Mouse (Mus musculus): Measurements from ENCODE around the gene Rassf1. TPM values are rescaled to one million over a fixed set of nuclear protein-coding genes. Genes with fewer than 3 reads are reported as not detected.
A peak's percentile ranks its signal among the peaks of the same experiment; 100 is the strongest.

Rassf1 gene
- total RNA-seq (2021), result 10 to 100 TPM; 16.7 to 19.0 TPM

DNA sequence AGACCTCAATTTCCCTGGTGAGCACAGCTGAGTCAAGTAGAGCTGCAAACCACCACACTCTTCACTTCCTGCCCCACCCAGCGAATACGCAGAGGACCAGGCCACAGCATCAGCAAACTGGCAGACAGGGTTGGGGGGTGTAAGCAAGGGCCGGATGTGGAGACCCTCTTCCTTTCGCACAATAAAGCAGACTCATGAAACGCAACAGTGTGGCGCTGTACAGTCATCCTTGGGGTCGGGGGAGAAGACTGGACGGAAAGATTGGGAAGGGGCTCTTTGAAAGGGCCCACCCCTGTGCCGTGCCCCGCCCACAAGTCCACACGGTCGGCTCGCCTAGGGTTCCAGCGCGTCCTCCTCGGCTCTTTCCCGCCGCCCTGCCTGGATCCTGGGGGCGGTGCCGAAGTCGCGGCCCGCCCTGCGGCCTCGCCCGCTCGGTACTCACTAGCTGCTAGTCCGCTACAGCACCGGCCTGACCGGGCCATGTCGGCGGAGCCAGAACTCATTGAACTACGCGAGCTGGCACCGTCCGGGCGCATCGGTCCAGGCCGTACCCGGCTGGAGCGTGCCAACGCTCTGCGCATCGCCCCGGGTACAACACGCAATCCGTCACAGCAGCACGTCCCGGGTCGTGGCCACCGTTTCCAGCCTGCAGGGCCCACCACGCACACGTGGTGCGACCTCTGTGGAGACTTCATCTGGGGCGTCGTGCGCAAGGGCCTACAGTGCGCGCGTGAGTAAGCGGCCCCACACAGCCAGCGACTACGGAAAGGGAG lies at the start of gene Rassf1:
TSS of gene Rassf1 (plus strand) at position 439 of the 773 bp plus-strand sequence.
- DNase-seq (ENCODE audit: low spot score in 2 of 2), result no peak

DNA sequence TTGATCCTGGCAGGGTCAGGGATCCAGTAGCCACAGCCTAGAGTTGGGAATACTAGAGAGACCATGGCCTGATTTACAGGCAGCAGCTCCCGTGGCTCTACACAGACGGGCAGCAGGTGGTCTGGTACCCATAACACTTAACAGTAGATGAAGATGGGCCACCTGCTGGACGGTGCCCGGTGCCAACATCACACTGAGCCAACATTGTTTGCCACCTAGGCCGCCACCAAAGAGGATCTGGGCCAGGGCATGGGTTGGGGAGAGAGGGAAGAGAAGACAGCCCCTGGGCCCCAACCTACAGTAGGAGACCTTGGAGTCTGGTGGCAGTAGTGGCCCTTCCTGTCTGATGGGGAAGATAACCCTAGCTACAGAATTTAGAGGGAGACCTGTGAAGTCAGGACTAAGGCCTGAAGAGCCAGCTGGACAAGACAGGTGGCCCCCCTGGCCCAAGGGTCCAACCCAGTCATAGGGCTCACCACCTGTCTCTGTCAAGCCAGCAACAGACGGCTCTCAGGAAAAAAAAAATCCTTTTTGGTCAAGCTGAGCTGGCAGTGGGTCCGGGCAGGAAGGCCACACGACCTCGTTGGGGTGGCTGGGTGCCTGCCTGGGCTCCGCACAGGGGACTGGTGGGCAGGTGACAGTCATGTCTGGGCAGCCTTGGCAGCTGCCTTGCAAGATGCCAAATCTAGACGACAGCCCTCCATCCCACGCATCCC lies 49.1 kb upstream of the Rassf1 start:
- intact Hi-C loops (cut with DNase I), result no loop called here
- no peak for DNase-seq (ENCODE audit: low spot score in 2 of 2)

More for the DNA sequence above, at the start of gene Rassf1:
- intact Hi-C loops (cut with DNase I), result no loop called here

DNA sequence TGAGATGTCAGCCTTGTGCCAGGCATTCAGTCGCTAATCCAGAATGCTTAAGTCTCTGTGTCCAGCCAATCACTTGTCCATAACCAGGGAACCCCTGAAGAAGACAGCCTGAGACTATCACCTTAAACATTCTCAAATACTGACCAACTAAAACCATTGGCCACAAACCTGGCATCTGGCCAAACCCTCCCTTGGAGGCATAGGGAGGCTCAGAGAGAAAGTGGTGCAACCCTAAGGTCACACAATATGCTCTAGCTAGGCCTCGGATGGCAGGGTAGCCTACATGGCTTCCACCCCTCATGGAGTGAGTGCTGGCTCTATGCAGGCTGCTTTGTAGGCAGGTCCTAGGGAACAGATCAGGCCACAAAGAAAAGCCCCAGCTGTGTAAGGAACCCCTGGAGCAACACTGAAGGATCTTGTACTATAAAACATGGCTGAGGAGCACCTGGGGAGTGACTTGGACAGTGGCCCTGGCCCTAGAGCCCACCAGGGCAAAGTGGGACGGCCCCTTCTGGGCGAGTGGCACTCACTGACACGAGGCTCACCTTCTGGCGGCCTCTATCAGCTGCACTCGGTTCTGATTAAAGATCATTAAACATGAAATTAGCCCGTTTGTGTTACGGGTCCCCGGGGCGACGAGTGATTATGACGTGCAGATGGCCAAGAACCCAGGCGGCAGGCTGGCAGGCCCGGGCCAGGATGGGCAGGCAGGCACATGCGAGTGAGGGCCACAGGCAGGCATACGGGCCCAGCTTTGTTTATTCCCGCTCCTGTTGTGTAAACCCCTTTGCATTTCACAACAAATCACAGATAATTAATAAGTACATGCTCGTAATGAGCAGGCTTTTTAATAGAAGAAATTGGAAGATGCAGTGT lies 46.5 kb upstream of the Rassf1 start:
- no peak for DNase-seq (ENCODE audit: low spot score in 2 of 2)
- intact Hi-C loops (cut with DNase I), result no loop called here

DNA sequence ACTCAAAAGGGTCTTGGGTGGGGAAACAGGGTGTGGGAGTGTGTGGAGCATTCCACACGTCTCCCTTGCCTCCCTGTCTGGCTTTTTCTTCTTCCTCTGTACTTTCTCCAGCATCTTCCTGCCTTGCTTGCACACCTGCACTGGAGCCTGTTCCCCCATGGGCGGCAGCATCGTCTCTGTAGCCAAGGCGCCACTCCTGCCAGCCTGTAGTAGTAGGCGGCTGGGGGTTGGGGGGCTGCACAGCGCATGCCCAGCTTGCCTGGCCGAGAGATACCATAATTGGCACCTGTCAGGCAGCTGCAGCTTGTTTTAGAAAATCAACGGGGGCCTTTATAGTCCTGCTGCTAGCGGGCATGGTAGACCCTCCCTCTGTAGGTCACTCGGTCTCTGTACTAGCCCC lies 43.1 kb upstream of the Rassf1 start:
- intact Hi-C loops (cut with DNase I), result no loop called here
- peak; percentile 50 to 64 for DNase-seq (ENCODE audit: low spot score in 2 of 2)

DNA sequence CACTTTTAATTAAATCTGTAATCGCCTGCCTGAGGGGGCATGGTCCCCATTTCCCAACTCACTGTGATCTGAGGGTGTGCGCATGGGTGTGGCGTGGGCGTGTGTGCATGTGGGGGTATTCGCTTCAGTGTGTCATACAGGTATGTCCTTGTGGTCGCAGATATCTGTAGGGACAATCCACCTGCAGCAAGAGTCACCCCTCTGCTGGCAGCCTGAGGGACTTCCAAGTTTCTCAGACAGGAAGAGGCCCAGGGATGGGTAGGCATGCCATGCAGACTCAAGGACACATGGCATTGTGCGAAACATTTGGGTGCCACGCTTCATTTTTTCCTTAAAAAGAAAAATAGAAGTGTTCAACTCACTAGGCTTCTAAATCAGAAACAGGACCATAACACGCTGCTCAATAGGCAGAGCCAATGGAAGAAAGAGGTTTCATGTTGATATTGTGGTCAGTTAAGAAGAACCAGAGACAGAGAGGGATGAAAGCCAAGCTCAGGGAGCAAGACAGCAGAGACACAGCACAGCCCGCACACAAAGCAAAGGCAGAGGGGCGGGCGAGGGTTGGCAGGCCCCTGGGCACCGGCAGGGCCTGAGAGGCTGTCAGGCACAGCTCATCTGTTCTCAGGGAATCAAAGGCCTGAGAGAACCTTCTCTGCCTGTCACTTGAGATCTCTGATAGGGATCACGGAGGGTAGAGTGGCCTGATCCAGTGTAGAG lies 40.8 kb upstream of the Rassf1 start:
- no peak for DNase-seq (ENCODE audit: low spot score in 2 of 2)
- intact Hi-C loops (cut with DNase I), result loop anchor here (5.0 kb wide), 1 partner anchor 218 kb away; no protein-coding TSS in a partner anchor

DNA sequence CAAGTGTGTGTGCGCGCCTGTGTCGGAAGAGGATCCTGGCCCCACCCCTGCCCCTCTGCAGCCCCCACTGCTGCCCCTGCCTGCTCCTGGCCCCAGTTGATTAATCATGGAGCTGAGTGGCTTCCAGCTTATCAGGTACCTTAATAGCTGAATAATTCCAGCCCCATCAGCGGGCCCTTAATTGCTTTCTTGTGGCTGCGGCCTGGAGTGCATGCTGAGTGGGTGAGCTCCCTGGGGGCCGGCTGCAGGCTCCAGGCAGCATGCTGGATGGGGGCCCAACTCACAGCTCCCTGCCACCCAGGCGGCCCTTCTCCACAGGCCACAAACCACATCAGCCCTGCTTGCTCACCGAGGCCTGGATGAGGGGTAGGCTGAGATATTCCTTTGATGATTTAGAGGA lies 39.9 kb upstream of the Rassf1 start:
- DNase-seq (ENCODE audit: low spot score in 2 of 2), result no peak
- intact Hi-C loops (cut with DNase I), result loop anchor here (5.0 kb wide), 1 partner anchor 219 kb away; no protein-coding TSS in a partner anchor

DNA sequence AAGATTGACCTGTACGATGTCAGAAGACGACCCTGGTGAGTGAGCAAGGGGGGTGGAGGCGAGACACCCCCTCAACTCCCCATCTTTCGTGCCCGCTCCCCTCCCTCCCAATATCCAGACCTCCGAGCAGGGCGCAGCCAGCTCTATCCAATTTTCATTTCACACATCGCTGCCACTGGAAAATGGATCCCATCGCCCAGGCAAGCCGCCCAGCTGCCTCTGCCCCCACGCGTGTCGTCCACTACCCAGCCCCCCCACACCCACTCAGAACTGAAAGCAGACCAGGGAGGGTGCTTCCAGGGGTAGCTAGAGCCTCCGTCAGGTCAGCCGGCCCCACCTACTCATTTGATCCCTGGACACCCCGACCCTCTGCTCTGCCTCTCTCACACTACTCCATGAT lies 39.0 kb upstream of the Rassf1 start:
- intact Hi-C loops (cut with DNase I), result loop anchor here (5.0 kb wide), 1 partner anchor 220 kb away; no protein-coding TSS in a partner anchor
- no peak for DNase-seq (ENCODE audit: low spot score in 2 of 2)

DNA sequence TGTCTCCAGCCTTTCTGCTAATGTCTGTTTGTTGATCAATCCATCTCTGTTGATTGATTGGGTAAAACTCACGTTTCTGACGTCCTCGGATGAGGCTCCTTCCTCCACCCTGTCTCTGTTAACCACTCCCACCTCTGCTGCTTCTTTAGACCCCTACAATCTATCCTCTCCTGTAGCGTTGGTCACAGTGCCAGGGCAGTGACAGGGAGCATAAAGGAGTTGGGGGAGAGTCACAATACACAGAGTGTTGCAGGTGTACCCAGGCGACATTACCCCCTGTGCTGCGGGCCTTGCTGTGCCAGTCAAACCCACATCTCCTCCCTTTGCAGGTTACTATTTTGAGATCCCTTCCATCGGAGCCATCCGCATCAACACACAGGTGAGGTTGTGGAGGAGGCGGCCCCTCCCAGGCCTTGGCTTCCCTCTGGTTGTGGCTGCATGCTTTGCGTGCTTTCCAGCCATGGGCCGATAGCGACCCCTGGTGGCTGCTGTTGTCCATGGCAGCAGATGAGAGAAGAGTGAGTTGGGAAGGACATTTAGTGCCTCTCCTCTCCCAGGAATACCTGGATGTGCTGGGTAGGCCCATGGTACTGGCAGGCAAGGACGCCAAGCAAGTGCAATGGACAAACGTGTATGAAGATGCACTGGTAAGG lies 36.9 kb upstream of the Rassf1 start:
- intact Hi-C loops (cut with DNase I), result loop anchor here (1.0 to 5.0 kb wide), 3 partner anchors 148 to 222 kb away; no protein-coding TSS in a partner anchor

DNA sequence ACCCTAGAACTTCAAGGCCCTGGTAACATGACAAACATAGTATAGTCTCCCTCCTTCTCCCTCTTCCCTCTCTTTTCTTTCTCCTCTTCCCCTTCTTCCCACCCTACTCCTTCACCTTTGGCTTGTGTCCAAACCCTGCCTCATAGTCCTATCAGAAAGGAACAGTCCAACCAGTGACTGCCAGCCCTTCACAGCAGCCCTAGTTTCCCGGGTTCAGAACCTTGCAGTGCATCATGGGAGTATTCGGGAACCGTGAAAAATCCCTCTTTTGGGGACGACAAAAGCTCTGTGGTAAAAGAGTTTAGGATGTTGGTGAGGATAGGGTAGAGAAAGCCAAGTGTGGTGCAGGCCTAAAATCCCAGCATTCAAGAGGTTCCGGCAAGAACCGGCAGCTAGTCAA lies 31.0 kb upstream of the Rassf1 start:
- intact Hi-C loops (cut with DNase I), result no loop called here
- no peak for DNase-seq (ENCODE audit: low spot score in 2 of 2)

More for the DNA sequence above, 36.9 kb upstream of the Rassf1 start:
- peak; percentile 80 to 86 for DNase-seq (ENCODE audit: low spot score in 2 of 2)

DNA sequence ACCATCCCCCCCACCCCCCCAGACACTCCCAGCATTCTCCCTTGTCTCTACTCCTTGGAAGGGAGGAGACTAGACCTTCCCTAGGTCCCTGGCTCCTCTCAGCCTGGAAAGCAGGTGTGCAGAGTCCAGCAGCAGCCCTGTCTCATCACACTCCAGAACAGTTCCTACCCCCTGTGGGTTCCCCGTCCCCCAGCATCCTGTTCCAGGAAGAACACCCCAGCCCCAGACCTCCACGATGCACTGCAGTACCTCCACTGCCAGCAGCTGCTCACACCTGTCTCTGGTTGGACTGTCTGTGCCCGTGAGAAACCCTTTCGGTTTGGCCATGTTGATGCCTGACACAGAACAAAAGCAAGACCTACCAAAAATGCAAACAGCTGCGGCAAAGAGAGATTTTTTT lies 30.2 kb upstream of the Rassf1 start:
- intact Hi-C loops (cut with DNase I), result no loop called here
- no peak for DNase-seq (ENCODE audit: low spot score in 2 of 2)

DNA sequence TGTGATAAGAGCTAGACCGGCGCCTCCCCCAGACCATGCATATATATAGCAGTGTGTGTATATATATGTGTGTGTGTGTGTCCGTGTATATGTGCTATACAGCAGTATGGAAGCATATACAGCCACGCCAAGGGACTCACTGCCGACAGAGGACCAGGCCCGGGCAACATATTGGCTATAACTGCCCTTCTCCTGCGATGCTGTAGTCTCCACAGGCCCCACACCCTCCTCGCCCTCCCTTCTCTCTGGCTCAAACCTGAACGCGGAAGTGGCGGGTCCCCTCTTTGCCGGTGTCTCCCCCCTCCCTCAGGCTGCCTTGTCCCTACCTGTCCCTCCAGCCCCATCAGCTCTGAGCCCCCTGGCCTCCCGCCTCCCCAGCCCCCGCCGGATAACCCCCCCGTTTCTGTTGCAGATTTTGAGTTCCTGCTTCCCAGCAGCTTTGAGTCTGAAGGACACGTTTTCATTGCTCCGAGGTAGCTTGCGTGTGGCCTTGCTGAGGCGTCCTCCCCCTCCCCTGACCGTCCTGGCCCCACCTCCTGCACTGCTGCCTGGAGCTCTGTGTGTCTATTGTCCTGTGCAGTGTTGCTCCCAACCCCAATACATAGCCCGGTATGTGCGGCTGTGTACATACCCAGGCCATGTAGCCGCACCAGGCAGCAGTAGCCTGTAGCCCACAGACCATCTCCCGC lies 29.5 kb upstream of the Rassf1 start:
- intact Hi-C loops (cut with DNase I), result no loop called here
- DNase-seq (ENCODE audit: low spot score in 2 of 2), result no peak

DNA sequence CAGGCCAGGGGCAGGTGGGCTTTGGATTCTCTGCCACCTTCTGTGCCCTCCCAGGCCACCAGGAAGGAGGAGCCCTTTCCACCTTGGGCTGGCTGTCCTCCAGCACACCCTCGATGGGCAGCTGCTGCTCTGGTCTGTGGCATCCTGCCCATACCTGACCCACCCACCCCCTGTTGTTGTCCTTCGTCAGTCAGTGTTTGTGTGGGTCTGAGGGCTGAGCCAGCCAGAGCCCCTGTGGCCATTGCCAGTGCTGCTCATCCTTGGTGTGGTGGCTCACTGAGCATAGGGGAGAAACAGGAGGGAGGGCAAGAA lies 29.0 kb upstream of the Rassf1 start:
- intact Hi-C loops (cut with DNase I), result no loop called here
- DNase-seq (ENCODE audit: low spot score in 2 of 2), result no peak

DNA sequence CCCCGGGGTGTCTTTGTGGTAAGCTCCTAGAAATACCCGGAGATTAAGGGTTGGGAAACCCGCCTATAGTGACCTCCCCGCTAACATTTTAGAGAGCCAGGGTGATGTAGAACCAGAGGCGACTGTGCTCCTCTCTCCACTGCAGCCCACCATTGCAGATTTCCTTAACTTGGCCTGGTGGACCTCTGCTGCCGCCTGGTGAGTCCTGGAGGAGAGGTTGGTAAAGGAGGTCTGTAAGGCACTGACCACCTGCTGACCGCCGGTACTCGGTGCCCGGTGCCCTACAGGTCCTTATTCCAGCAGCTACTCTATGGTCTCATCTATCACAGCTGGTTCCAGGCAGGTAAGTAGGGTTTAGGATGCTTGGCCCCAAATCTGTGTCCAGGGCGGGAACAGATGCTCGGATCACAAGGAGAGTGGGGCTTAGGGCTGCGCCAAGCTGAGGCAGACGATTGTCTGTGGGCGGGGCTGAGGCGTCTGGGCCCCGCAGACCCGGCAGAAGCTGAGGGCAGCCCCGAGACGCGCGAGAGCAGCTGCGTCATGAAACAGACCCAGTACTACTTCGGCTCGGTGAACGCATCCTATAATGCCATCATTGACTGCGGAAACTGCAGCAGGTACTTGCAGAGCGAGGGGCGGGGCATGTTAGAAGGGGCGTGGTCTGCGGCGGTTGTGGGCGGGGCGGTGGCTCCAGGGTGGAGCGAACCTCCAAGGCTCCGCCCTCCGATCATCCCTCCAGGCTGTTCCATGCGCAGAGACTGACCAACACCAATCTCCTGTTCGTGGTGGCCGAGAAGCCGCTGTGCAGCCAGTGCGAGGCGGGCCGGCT lies 24.9 kb upstream of the Rassf1 start:
- peak; percentile 69 to 70 for DNase-seq (ENCODE audit: low spot score in 2 of 2)
- intact Hi-C loops (cut with DNase I), result no loop called here

DNA sequence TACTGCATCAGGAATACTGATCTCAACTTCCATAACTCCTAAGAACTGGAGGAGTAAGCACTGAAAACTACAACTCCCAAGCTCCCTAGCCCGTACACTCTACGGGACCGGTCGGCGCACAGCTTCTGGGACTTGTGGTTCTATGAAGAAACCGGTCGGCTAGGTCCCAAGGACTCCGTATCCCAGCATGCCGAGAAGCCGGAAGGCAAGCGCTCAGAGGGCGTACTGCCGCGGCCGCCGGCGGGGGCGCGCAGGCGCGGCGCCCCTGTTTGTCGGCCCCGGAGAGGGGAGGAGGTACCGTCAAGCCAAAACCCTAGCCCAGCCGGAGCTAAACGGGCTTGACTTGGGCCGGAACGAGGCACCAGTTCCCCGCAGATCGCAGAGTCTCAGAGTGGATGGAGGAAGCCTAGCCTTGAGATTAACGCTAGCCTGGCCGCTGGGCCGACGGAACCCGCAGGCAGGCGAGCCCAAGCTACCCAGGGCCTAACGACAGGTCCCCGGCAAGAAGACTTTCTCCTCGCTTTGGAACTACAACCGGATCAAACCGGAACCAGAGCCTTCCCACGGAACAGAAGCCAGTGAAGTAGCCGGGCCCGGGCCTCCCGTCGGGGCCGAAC lies 17.5 kb upstream of the Rassf1 start, which contains the start of gene Tmem115:
TSS of gene Tmem115 (plus strand) at position 155 of the 617 bp plus-strand sequence.
- DNase-seq (ENCODE audit: low spot score in 2 of 2), result peak; percentile 93 to 94
- intact Hi-C loops (cut with DNase I), result no loop called here

DNA sequence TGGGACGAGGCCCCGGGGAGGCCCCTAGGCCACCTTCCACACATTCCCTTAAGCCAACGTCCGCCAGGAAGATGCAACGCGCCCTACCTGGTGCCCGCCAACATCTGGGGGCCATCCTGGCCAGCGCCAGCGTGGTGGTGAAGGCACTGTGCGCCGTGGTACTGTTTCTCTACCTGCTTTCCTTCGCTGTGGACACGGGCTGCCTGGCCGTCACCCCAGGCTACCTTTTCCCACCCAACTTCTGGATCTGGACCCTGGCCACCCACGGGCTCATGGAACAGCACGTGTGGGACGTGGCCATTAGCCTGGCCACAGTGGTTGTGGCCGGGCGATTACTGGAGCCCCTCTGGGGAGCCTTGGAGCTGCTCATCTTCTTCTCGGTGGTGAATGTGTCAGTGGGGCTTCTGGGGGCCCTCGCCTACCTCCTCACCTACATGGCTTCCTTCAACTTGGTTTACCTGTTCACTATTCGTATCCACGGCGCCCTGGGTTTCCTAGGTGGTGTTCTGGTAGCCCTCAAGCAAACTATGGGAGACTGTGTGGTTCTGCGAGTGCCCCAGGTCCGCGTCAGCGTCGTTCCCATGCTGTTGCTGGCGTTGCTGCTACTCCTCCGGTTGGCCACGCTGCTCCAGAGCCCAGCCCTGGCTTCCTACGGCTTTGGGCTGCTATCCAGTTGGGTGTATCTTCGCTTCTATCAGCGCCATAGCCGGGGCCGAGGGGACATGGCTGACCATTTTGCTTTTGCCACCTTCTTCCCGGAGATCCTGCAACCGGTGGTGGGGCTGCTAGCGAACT lies 16.8 kb upstream of the Rassf1 start:
- intact Hi-C loops (cut with DNase I), result no loop called here
- no peak for DNase-seq (ENCODE audit: low spot score in 2 of 2)

DNA sequence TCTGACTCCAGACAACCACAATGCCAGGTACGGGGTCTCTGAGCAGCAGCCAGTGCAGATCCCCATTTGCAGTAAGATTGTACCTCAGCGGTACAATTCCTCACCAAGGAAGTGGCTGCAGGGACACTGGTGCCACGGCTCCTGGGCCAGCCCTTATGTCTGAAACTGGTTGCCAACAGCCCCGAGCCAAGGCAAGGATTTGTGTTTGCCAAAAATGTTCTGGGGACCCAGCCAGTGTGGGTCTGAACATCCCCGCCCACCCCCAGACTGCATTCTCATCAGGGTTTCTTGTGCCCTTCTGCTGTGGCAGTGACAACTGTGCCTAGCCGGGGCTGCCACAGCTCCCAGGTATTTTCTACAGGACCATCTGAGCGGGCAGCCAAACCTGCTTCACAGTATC lies 13.1 kb upstream of the Rassf1 start:
- intact Hi-C loops (cut with DNase I), result no loop called here
- DNase-seq (ENCODE audit: low spot score in 2 of 2), result no peak
